Mouse (Mus musculus): ENCODE measurements around the gene D17Wsu92e.
A peak's percentile ranks its signal among the peaks of the same experiment; 100 is the strongest.
"Not testable (repeated sequence)": the region's sequence is repeated elsewhere in the genome, so short reads cannot be mapped to it uniquely, and the experiment has no call there.

D17Wsu92e gene

DNA sequence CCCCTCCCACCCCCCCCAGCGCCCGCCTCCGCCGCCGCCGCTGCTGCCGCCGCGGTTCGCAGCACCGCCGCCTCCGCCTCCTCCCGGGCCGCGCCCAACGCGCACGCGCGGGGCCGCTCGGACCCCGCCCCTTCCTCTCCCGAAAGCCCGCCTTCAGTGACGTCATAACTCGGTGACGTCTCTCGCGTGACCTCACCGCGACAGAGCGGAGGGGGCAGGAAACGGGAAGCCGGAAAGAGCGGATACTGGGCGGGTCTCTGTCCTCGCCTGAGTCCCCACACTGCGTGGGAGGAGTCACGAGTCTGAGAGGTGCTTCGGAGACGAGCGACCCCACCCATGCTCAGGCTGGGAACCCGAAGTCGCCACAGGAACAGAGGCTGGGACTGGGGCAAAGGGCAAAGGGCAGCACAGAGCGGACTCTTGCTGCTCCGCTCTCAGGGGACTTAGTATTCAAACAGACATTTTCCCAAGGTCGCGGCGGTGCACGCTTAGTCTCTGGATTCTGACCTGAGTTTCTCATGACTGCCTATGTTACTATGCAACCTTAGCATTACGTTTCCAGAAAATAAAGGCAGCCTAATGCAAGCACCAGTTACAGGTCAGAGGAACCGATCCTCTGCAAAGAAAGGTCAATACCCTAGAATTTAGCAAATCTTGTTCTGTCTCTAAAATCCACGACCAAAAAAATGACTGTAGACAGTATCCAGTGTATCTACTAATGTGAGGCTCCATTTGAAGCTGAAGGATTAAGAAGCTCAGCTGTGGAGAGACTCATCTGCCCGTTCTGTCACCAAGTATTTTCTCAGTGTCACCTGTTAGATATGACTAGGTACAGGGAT, at the start of gene D17Wsu92e:
D17Wsu92e (minus strand) TSS at position 81 of the 839 bp plus-strand sequence.
- DNase-seq (ENCODE audit: low read depth, low spot score) = peak; percentile 99

DNA sequence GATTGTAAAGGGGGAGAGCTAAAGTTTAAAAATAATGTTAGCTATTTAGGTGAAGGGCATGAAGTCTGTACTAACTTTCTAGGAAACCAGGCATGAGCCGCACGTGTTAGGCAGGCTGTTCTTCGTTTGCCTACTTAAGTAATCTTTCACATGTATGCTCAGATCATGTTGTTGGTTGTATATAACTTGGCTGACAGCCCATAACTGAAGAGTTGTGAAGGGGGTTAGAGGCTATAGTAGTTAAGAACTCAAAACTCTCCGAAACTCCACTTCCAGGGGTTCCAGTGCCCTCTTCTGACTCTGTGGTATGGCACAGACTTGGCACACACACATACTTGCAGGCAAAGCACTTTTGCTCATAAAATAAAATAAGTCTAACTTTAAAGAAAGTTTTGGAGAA, 46.3 kb upstream of the D17Wsu92e start:
- DNase-seq (ENCODE audit: low read depth, low spot score) = no peak

DNA sequence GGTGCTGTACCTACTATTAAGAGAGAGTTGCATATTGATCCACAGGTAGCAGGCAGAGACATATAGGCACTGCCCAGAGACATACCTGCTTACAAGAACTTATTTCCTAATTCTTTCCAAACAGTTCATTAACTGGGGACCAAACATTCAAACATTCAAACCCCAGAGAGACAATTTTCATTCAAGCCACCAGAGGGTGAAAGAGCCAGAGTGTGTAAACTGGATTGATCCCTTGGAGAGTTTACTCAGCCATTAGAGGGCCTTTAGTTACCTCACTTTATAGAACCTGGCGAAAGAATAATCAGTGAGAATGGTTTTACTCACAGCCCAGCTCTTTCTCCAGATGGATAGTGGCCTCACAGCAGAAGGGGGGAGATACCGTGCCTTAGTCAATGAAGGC, 45.0 kb upstream of the D17Wsu92e start:
- DNase-seq (ENCODE audit: low read depth, low spot score) = no peak

DNA sequence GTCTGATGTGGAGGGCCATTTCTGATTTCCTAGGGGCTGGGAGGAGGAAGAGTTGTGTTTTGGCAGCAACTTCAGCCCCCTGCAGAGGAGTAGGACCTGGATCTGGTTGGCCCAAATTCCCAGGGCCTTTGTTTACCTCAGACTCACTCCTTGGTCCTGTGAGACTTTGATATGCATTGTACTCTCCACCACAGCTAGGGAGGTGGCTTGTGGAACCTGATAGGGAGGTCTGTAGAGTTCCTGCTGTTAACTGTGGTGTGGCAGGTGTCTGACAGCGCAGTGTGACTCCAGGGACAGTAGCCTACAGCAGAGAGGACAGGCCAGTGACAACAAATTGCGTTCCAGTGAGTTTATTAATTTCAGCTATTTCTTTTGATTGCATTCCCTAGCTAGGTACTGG, 38.7 kb upstream of the D17Wsu92e start:
- DNase-seq (ENCODE audit: low read depth, low spot score) = no peak

DNA sequence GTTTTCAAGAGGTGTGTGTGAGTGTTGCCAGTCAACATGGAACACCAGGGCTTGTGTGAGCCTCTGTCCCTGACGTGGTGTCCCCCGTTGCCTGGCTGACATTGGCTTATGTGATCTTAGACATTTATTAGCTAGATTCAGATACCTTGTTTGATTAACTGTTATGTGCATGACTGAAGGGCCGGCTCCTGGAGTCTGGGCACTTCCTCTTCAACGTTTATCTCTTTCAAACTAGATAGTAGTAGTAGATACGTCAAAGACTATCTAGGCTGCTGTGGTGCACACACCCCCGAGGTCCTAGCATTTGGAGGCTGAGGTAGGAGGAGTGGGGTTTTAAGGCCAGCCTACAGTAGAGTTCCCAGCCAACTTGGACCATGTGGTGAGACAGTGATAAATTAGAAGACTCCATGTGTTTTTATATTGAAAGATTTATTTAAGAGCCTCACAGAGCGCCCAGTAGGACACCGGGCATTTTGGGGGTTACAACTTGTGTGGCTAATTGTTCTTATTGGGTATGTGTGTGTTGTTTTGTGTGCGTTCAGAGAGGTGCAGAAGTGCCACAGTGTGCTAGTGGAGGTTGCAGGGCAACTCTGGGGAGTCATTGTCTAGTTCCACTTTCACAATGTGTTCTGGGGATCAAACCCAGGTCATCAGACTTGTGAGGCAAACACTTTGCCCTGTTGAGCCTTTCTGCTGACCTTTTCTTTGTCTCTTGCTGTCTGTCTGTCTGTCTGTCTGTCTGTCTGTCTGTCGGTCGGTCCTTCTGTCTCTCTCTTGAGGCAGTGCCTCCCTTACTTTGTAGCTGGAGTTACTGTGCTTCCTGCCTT, 37.4 kb upstream of the D17Wsu92e start:
- DNase-seq (ENCODE audit: low read depth, low spot score) = no peak

DNA sequence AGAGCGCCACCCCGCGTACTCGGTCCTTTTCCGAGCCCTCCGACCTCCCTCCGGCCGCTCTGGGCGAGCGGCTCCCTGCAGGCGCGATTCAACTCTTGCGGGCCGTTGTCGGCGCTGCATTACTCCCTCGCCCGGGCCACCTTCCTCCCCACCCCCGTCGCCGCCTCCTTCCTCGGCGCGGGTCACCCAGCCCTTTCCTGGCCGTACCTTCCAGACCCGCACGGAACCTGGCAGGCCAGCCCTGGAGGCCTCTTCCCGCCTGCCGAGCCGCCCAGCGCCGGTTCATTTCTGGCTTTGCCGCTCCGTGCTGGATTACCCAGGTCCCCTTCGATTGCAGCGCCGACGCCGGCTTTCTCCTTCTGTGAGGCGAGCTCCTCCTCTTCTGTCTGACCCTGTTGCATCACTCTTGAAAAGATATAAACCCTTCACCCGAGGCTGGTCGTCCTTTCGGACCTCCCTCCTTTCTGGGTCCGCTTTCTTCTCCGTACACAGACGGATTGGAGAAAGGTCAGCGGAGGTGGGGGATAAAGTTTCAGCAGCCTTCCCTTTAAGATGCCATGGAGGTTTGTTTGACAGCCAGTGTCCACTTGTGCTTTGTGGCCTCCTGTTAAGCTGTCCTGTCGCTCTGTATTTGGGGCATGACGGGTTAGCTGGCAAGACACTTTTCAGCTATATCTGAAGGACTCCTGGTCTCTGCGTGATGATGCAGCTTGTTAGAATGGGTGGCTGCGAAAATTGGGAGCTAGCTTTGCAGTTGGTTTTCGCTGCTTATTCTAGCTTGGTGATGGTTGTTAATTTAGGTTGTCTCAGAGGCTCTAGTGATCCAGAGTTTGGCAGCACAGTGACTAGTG, 36.6 kb upstream of the D17Wsu92e start:
- DNase-seq (ENCODE audit: low read depth, low spot score) = peak; percentile 53

DNA sequence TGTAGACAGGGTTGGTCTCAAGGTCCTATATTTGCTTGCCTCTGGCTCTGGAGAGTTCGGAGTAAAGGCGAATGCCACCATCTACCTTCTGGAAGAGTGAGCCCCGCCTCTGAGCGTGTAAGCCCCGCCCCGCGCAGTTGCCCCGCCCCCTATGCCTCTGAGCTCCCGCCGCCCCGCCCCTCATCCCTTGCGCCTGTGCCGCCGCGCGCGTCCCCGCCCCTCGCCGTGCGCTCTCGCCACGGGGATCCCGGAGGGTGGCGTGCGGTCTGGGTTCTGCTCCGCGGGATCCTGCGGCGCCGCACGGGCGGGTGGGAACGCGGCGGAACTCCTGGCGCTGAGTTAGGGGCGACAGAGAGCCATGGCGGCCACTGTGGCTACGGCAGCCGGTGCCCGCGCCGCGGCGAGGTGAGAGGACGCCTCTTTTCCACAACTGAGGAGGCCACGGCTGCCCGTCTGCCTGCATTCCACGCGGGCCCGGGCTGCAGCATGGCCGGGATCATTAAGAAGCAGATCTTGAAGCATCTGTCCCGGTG, 35.9 kb upstream of the D17Wsu92e start, which contains the start of gene Uhrf1bp1:
Uhrf1bp1 (plus strand) TSS at position 177 of the 533 bp plus-strand sequence.
- DNase-seq (ENCODE audit: low read depth, low spot score) = peak; percentile 91

DNA sequence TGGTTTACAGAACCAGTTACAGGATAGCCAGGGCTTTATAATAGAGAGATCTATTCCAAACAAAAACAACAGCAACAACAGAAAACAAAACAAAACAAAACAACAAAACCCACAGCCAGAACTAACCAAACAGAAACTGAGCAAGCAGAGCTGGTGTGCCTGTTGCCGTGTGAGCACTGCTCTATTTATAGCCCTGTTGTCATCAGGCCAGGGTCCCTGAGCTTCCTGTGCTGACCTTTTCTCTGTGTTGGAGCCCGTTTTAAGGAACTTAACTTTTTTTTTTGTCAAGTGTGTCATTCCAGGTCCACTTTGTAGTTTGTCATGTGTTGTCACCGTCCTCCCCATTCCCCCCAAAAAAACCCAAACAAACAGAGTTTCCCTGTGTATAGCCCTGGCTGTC, 30.6 kb upstream of the D17Wsu92e start:
- DNase-seq (ENCODE audit: low read depth, low spot score) = peak; percentile 40

DNA sequence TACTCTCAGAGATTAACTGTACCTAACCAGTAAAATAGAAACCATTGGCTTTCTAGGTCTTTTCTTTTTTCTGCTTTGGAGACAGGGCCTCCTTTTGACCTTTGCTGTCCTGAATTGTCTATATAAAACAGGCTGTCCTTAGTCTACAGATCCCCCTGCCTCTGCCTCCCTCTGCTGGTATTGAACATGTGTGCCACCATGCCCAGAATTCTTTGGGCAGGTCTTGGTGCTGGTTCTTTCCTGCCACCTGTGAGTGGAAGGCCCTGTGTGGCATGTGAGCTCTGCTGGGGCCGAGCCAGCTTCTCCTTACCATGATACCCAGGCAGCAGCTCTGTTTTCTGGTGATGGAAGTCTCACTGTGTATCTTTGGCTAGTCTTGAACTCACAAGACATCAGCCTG, 27.9 kb upstream of the D17Wsu92e start:
- DNase-seq (ENCODE audit: low read depth, low spot score) = no peak

DNA sequence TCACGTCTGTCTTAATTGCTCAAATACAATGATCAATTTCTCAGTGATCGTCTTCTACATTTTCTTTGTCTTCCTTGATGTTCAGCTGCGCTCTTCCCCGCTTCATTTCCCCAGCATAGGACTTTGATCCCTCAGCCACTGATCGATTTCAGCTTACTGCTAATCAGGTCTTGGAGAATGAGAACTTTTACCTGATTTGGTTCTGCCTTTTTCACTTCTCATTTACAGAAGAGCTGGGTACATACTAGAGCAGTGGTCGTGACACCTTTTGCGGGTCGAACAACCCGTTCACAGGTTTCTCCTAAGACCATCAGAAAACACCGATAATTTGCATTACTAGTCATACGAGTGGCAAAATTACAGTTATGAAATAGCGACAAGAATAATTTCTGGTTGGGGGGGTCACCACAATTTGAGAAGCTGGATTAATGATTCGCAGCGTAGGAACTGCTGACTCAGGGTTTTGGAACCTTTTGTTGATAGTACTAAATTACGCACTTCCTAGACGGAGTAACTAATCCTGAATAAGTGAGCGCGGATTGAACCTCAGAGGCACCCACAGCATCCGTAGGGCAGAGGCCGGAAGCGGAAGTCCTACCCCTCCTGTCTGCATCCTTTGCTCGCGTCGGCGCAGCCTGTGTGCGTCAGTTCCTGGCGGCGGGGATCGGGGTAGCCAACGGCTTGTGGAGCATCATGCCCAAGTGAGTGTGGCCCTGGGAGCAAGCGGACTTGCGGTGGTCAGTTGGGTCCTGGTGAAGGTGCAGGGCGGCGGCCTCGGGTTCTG, 19.2 kb upstream of the D17Wsu92e start:
- DNase-seq (ENCODE audit: low read depth, low spot score) = peak; percentile 100

DNA sequence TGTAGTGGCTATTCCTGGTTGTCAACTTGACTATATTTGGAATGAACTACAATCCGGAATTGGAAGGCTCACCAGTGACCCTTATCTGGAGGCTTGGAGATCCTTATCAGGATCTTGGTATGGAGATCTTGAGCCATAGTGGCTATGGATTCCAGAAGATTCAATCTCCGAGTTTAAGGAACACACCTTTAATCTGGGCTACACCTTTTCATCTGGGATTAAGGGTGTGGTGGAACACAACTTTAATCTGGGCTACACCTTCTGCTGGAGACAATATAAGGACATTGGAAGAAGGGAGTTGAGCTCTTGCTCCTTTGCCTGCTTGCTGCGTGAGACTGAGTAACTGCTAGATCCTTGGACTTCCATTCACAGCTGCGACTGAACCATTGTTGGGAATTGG, 17.4 kb upstream of the D17Wsu92e start, which contains the start of gene Snrpc:
Snrpc (plus strand) TSS at position 301 of the 400 bp plus-strand sequence.
- DNase-seq (ENCODE audit: low read depth, low spot score) = not testable (repeated sequence)

DNA sequence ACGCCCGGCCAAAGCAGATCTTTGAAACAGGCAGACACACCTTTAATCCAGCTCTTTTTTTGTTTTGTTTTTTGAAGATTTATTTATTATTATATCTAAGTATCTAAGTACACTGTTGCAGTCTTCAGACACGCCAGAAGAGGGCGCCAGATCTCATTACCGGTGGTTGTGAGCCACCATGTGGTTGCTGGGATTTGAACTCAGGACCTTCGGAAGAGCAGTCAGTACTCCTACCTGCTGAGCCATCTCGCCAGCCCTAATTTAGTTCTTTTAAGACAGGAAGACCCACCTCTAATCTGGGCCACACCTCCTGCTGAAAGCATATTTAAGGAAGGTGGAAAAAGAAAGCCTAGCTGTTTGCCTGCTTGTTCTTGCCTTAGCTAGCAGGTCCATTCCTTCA, 10.0 kb upstream of the D17Wsu92e start:
- no peak for DNase-seq (ENCODE audit: low read depth, low spot score)

DNA sequence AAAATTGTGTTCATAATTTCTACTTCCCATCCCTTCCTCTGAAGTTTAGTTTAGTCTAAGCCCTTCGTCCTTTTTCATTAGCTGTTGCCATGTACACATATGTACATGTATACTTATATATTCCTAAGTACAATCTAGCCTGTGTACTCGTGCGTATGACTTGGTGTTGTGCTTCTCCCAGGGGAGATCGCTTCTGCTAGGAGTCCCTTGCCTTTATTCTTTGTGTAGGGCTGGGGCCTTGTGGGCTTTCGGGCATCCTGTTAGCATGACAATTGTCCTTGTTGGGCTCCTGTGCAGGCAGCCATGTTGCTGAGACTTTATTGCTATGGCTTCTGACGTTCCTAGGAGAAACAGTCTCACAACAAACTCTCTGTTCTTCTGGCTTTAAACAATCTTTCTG, 7.1 kb upstream of the D17Wsu92e start:
- no peak for DNase-seq (ENCODE audit: low read depth, low spot score)

DNA sequence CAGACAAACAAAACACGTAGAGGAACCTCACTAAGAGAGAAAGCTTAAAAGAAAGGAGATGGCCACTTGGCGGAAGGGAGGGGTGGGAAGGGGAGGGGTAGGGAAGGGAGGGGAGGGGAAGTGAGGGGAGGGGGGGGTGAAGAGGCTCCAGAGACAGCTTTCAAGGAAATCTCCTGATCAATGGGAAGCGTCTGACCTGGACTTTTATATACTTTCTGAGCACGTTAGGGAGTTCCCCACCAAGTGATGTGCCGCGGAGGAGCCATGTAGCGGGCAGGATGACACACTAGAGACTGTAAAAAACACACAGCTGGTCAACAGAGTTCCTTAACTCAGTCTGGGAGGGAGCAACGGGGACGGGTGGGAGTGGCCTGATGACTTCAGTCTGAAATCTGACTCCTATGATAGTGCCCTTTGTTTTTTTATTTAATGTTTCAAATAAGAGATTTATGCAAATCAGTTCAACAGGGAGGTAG, 6.5 kb upstream of the D17Wsu92e start:
- no peak for DNase-seq (ENCODE audit: low read depth, low spot score)

DNA sequence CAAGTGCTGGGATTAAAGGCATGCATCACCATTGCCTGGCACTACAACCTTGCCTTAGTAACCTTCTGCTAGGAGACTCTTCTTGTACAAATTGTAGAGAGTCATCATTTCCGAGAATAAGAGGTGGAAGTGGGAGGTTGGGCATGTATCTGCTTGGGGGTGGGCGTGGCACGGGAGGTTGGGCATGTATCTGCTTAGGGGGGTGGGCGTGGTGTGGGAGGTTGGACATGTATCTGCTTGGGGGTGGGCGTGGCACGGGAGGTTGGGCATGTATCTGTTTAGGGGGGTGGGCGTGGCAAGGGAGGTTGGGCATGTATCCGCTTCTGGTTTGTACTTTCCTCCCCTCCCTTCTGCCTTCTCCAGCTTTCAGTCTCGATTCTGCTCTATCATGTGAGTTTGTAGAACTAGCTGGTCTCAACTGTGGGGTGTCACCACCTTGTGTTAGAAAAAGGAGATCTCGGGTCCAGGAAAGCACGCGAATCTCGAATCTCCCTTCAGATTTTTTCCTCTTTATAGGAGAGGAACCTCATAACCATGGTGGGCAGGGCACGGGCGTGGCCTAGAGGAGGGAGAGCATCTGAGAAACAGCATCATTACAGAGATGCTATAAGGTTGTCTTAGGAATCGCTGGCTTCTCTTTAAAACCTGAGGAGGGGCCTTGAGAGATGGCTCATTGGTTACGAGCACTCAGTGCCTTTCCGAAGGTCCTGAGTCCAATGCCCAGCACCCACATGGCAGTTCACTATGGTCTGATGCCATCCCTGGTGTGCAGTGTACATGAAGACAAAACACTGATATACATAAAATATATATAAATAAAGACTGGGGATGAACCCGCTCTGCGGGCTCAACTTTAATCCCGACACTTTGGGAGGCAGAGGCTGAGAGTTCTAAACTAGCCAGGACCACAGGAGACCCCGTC, 5.8 kb upstream of the D17Wsu92e start:
- peak; percentile 58 for DNase-seq (ENCODE audit: low read depth, low spot score)

DNA sequence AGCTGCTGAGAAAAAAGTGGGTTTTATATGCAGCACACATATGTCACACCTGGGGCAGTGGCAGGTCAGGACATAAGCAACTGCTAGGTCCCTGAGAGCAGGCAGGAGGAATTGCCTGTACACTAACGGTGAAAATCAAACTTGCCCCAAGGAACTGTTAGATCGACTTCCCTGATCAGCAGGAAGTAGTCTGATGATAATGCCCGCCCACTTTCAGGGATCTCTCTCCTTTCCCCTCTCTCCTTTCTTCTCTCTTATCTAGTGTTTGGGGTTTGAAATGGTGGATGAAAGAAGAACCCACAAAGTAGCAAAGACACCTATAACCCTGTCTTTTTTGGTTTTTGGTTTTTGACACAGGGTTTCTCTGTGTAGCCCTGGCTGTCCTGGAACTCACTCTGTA, 5.1 kb upstream of the D17Wsu92e start:
- DNase-seq (ENCODE audit: low read depth, low spot score) = no peak

DNA sequence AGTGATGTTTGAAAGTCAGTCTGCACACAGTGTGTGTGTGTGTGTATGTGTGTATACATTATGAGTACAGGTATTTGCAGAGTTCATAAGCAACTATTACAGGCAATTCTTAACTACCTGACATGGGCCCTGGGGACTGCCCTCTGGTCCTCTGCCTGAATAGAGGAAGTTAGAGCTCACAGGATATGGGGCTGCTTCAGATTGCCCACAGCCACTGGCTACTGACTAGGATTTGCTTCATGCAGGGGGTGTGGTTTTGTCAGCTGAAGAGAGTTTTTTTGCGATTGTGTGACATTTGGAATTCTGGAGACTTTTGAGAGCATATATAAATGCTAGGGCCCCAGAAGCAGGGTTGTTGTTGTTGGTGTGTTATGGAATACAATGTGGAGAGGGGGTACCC, 4.5 kb upstream of the D17Wsu92e start:
- DNase-seq (ENCODE audit: low read depth, low spot score) = no peak

DNA sequence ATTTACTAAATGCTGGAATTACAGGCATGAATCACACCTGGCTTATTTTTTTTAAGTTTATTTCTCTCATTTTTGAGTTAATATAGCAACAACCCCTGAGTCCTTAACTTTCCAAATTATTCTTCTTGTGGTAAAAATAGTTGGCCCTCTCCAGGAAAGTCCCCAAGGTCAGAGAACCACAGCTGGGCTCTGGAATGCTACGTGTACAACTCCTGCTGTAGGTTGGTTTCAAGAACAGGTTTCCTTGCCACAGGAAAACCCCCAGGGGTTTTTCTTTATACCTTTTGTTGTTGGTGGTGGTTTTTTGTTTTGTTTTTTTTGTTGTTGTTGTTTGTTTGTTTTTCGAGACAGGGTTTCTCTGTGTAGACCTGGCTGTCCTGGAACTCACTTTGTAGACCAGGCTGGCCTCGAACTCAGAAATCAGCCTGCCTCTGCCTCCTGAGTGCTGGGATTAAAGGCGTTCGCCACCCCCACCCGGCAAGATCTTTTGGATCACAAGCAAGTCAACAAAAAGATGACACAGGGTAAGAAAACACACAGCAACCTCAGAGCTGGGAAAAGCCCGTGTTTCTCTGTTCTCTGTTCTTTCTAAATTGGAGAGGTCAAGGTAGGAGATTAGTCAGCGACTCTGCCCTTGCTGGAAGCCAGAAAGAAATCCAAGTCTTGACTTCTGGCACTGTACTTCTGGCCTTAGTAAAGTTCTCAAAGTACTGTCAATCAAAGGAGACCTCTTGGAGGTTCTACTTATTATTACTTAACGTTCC, 2.9 kb upstream of the D17Wsu92e start:
- DNase-seq (ENCODE audit: low read depth, low spot score) = no peak
